Mouse (Mus musculus) layer of hippocampus, postnatal 36 days (tissue): ENCODE results near the gene Zfp651. TPM values are rescaled to one million over a fixed set of nuclear protein-coding genes. Genes with fewer than 3 reads are reported as not detected.

Experiments
- DNase-seq, 2 experiments: peaks; one replicate each; pipeline ENCODE4 v3.0.0; 2022
- total RNA-seq, 2 experiments: library from RNA; stranded (reverse); gene quantifications; 2 replicates each; pipeline ENCODE4 v1.2.3; 2021

Gene Zfp651
- total RNA-seq, 2 experiments from 2014 or later: 105 to 106 TPM

GRCm38 (mm10) chr9:121819073-121819770 is 60.1 kb downstream of the Zfp651 start:
- DNase-seq: no peak

GRCm38 (mm10) chr9:121819771-121820471 is 60.8 kb downstream of the Zfp651 start:
- no peak for DNase-seq

- no peak for DNase-seq
Measured at GRCm38 (mm10) chr9:121820765-121821164, 61.6 kb downstream of the Zfp651 start.

Other genes starting within 250 kb of the Zfp651 start
- gene Lyzl4, start 117.2 kb upstream of the Zfp651 start, total RNA-seq: 1 to 10 TPM in 1 of 2 experiments, under 1 TPM in 1; 0.37 to 1.6 TPM
- 10 to 100 TPM; 15.0 to 18.7 TPM for gene Vipr1, start 116.6 kb upstream of the Zfp651 start, total RNA-seq
- gene Sec22c, start 53.8 kb upstream of the Zfp651 start, total RNA-seq: 10 to 100 TPM; 31.7 to 31.8 TPM
- gene Ss18l2, start 49.0 kb upstream of the Zfp651 start, total RNA-seq: 10 to 100 TPM; 73.2 to 84.3 TPM
- gene Nktr, start 40.2 kb upstream of the Zfp651 start, total RNA-seq: 100 to 1,000 TPM in 1 of 2 experiments, 10 to 100 TPM in 1; 99.0 to 145 TPM
- 1 to 10 TPM; 2.8 to 3.5 TPM for gene Klhl40, start 18.3 kb downstream of the Zfp651 start, total RNA-seq
- gene Hhatl, start 33.2 kb downstream of the Zfp651 start, total RNA-seq: 10 to 100 TPM; 14.6 to 15.9 TPM
- 1 to 10 TPM; 7.5 to 9.7 TPM for gene Ccdc13, start 80.1 kb downstream of the Zfp651 start, total RNA-seq
- gene Higd1a, start 99.0 kb downstream of the Zfp651 start, total RNA-seq: 10 to 100 TPM; 90.4 to 93.2 TPM
- 1 to 10 TPM; 1.3 to 1.5 TPM for gene Ackr2, start 139.0 kb downstream of the Zfp651 start, total RNA-seq
- not detected for gene Cyp8b1, start 157.0 kb downstream of the Zfp651 start, total RNA-seq
- gene Fam198a, start 191.7 kb downstream of the Zfp651 start, total RNA-seq: 1 to 10 TPM; 5.8 to 6.8 TPM
- 10 to 100 TPM; 41.2 to 44.0 TPM for gene Pomgnt2, start 237.8 kb downstream of the Zfp651 start, total RNA-seq